Mouse (Mus musculus) liver, postnatal 0 days (tissue): ENCODE data around the gene Slc19a1.

Experiments
- CTCF ChIP-seq: sonication (generic); IDR thresholded peaks from 2 replicates; pipeline ENCODE4 v1.5.1; 2016; ENCODE audit warnings: antibody characterized with exemption, low read depth
- EP300 ChIP-seq: IDR thresholded peaks from 2 replicates; pipeline ENCODE4 v1.6.1; 2016; ENCODE audit warnings: antibody characterized with exemption, low read depth, mild to moderate bottlenecking

DNA sequence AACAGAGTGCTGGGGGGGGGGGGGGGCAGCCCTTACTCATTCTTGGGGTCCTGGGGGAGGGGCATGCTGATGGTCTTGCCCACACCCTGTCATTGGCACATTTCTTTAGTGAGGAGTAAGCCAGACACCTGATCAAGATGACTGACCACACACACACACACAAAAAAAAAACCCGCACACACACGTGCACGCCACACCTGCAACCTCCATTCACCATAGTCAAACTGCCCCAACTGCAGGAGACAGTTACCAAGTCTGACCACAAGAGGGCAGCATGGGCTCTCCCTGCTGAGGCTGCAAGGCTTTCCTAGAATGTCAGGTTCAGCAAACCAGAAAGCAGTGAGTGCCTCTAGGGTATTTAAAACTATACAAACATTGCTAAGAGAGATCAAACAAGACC lies 50.4 kb downstream of the Slc19a1 start:
- TF ChIP-seq CTCF (peak; percentile 97), EP300 (no peak)
